Mouse (Mus musculus) forebrain, embryonic 15.5 days (tissue): ENCODE measurements around the gene Il4ra. TPM values are rescaled to one million over a fixed set of nuclear protein-coding genes. Genes with fewer than 3 reads are reported as not detected.

Source experiments
- ATAC-seq: fragments of 200-750 bp; cut with Nextera tagmentation; replicated peaks from 2 replicates; pipeline ENCODE4 v1.8.0; 2017; ENCODE audit warnings: mild to moderate bottlenecking, moderate TSS enrichment, moderate library complexity
- H3K27ac ChIP-seq: fragments of 300-500 bp; sonication (generic); replicated peaks from 2 replicates; pipeline ENCODE4 v1.5.1; 2015; ENCODE audit warnings: mild to moderate bottlenecking, inconsistent platforms
- H3K27me3 ChIP-seq: fragments of 300-500 bp; sonication (generic); 2 replicates; pipeline ENCODE4 v1.6.1; 2015; ENCODE audit warnings: inconsistent platforms
- H3K36me3 ChIP-seq: fragments of 300-500 bp; sonication (generic); 2 replicates; pipeline ENCODE4 v1.6.1; 2015; ENCODE audit warnings: mild to moderate bottlenecking, inconsistent platforms
- H3K4me1 ChIP-seq: fragments of 300-500 bp; sonication (generic); 2 replicates; pipeline ENCODE4 v1.6.1; 2015; ENCODE audit warnings: inconsistent platforms
- H3K4me2 ChIP-seq: fragments of 300-500 bp; sonication (generic); replicated peaks from 2 replicates; pipeline ENCODE4 v1.6.1; 2015; ENCODE audit warnings: mild to moderate bottlenecking, inconsistent platforms
- H3K4me3 ChIP-seq: fragments of 300-500 bp; sonication (generic); 2 replicates; pipeline ENCODE4 v1.5.1; 2015; ENCODE audit warnings: mild to moderate bottlenecking, inconsistent platforms
- H3K9ac ChIP-seq: fragments of 300-500 bp; sonication (generic); replicated peaks from 2 replicates; pipeline ENCODE4 v1.6.1; 2015; ENCODE audit warnings: mild to moderate bottlenecking, inconsistent platforms
- H3K9me3 ChIP-seq: fragments of 300-500 bp; sonication (generic); 2 replicates; pipeline ENCODE4 v1.6.1; 2016; ENCODE audit warnings: inconsistent platforms
- WGBS: fragments of 180-500 bp; shearing (Covaris S2); methylation state at CpG from one replicate; pipeline ENCODE4 v1.1.7; 2015; ENCODE audit warnings: mixed read lengths; 5-methylcytosine and 5-hydroxymethylcytosine counted together
- polyA plus RNA-seq: library from polyadenylated mRNA; unstranded; fragments of >200 nt; fragmentation: Nextera tagmentation; extraction: Ambion mirVana; gene quantifications from 2 replicates; pipeline ENCODE4 v1.2.1, GENCODE M21; 2015

The Il4ra gene
- polyA plus RNA-seq, 1 experiment from 2014 or later = 2.2 TPM

GRCm38 (mm10) chr7:125597516-125598347 lies 45.8 kb downstream of the Il4ra start:
- Histone ChIP-seq H3K36me3 (no peaks in the 10 kb centered on the region), H3K4me3 (no peak overlapping the region), H3K27me3 (no peaks in the 10 kb centered on the region), H3K9ac (no peak overlapping the region), H3K9me3 (no peaks in the 10 kb centered on the region), H3K4me1 (no peaks in the 10 kb centered on the region), H3K27ac (no peak overlapping the region), H3K4me2 (no peak overlapping the region)
- 83% methylated on average over 11 of the region's 11 CpGs for WGBS
- ATAC-seq = no peak

- H3K9ac ChIP-seq = no peak overlapping the region
- no peaks in the 10 kb centered on the region for H3K36me3 ChIP-seq
- no peak overlapping the region for H3K4me3 ChIP-seq
- no peak overlapping the region for H3K4me2 ChIP-seq
- H3K4me1 ChIP-seq = no peaks in the 10 kb centered on the region
- no peaks in the 10 kb centered on the region for H3K9me3 ChIP-seq
- H3K27me3 ChIP-seq = no peaks in the 10 kb centered on the region
- WGBS = 72% methylated on average over 4 of the region's 4 CpGs
- no peak overlapping the region for H3K27ac ChIP-seq
- ATAC-seq = no peak
Observed at GRCm38 (mm10) chr7:125599373-125599973, 47.6 kb downstream of the Il4ra start.

- Histone ChIP-seq H3K27ac (no peak overlapping the region), H3K4me3 (no peak overlapping the region), H3K4me2 (no peak overlapping the region), H3K36me3 (no peaks in the 10 kb centered on the region), H3K9ac (no peak overlapping the region), H3K4me1 (no peaks in the 10 kb centered on the region), H3K9me3 (no peaks in the 10 kb centered on the region), H3K27me3 (no peaks in the 10 kb centered on the region)
- 78% methylated on average over 10 of the region's 10 CpGs for WGBS
- no peak for ATAC-seq
Observed at GRCm38 (mm10) chr7:125600136-125600535, 48.2 kb downstream of the Il4ra start.

- Histone ChIP-seq H3K4me3 (no peak overlapping the region), H3K36me3 (no peaks in the 10 kb centered on the region), H3K4me1 (no peaks in the 10 kb centered on the region), H3K4me2 (no peak overlapping the region), H3K9ac (no peak overlapping the region), H3K9me3 (no peaks in the 10 kb centered on the region), H3K27me3 (no peaks in the 10 kb centered on the region), H3K27ac (no peak overlapping the region)
- WGBS = 53% methylated on average over 6 of the region's 6 CpGs
- no peak for ATAC-seq
Observed at GRCm38 (mm10) chr7:125600612-125601279, 48.8 kb downstream of the Il4ra start.

- H3K36me3 ChIP-seq = no peaks in the 10 kb centered on the region
- WGBS = 89% methylated on average over 6 of the region's 6 CpGs
- no peaks in the 10 kb centered on the region for H3K9me3 ChIP-seq
- no peak overlapping the region for H3K9ac ChIP-seq
- H3K4me1 ChIP-seq = no peaks in the 10 kb centered on the region
- no peak overlapping the region for H3K4me3 ChIP-seq
- no peaks in the 10 kb centered on the region for H3K27me3 ChIP-seq
- no peak for ATAC-seq
- no peak overlapping the region for H3K27ac ChIP-seq
- H3K4me2 ChIP-seq = no peak overlapping the region
Observed at GRCm38 (mm10) chr7:125601280-125601670, 49.4 kb downstream of the Il4ra start.

GRCm38 (mm10) chr7:125601821-125602448 lies 50.0 kb downstream of the Il4ra start:
- Histone ChIP-seq H3K4me3 (no peak overlapping the region), H3K36me3 (no peaks in the 10 kb centered on the region), H3K9me3 (no peaks in the 10 kb centered on the region), H3K9ac (no peak overlapping the region), H3K27ac (no peak overlapping the region), H3K4me1 (no peaks in the 10 kb centered on the region), H3K4me2 (no peak overlapping the region), H3K27me3 (no peaks in the 10 kb centered on the region)
- 78% methylated on average over 11 of the region's 11 CpGs for WGBS
- no peak for ATAC-seq

GRCm38 (mm10) chr7:125603185-125603631 lies 51.3 kb downstream of the Il4ra start, which contains the start of gene Il21r:
Gene Il21r (plus strand): TSS chr7:125603429.
- no peak for ATAC-seq
- Histone ChIP-seq H3K9ac (no peak within 1 kb of the TSS), H3K4me1 (no peaks in the 10 kb centered on the region), H3K9me3 (no peaks in the 10 kb centered on the region), H3K27me3 (no peaks in the 10 kb centered on the region), H3K36me3 (no peaks in the 10 kb centered on the region), H3K27ac (no peak within 1 kb of the TSS), H3K4me3 (no peak within 1 kb of the TSS), H3K4me2 (no peak within 1 kb of the TSS)
- 76% methylated on average over 11 of the region's 11 CpGs for WGBS

GRCm38 (mm10) chr7:125604362-125605319 lies 52.7 kb downstream of the Il4ra start:
- no peaks in the 10 kb centered on the region for H3K9me3 ChIP-seq
- WGBS = 86% methylated on average over 12 of the region's 12 CpGs
- no peak overlapping the region for H3K4me3 ChIP-seq
- H3K27me3 ChIP-seq = no peaks in the 10 kb centered on the region
- no peak overlapping the region for H3K9ac ChIP-seq
- H3K36me3 ChIP-seq = no peaks in the 10 kb centered on the region
- ATAC-seq = no peak
- no peak overlapping the region for H3K27ac ChIP-seq
- no peaks in the 10 kb centered on the region for H3K4me1 ChIP-seq
- no peak overlapping the region for H3K4me2 ChIP-seq

- 83% methylated on average over 4 of the region's 4 CpGs for WGBS
- no peak overlapping the region for H3K4me2 ChIP-seq
- no peaks in the 10 kb centered on the region for H3K4me1 ChIP-seq
- ATAC-seq = no peak
- H3K27ac ChIP-seq = no peak overlapping the region
- H3K9me3 ChIP-seq = no peaks in the 10 kb centered on the region
- no peaks in the 10 kb centered on the region for H3K27me3 ChIP-seq
- no peaks in the 10 kb centered on the region for H3K36me3 ChIP-seq
- no peak overlapping the region for H3K4me3 ChIP-seq
- H3K9ac ChIP-seq = no peak overlapping the region
Observed at GRCm38 (mm10) chr7:125605725-125606139, 53.8 kb downstream of the Il4ra start.

- no peaks in the 10 kb centered on the region for H3K36me3 ChIP-seq
- ATAC-seq = no peak
- H3K9me3 ChIP-seq = no peaks in the 10 kb centered on the region
- no peaks in the 10 kb centered on the region for H3K4me1 ChIP-seq
- no peaks in the 10 kb centered on the region for H3K27me3 ChIP-seq
- WGBS = 70% methylated on average over 2 of the region's 2 CpGs
- H3K4me3 ChIP-seq = no peak overlapping the region
- H3K4me2 ChIP-seq = no peak overlapping the region
- no peak overlapping the region for H3K27ac ChIP-seq
- H3K9ac ChIP-seq = no peak overlapping the region
Observed at GRCm38 (mm10) chr7:125606265-125607164, 54.6 kb downstream of the Il4ra start.
